Mouse (Mus musculus) kidney, adult 18-20 months (tissue): Measurements from ENCODE around the gene Nfyb.
A peak's percentile ranks its signal among the peaks of the same experiment; 100 is the strongest.

ENCODE experiments used
- DNase-seq: peaks from one replicate; pipeline ENCODE4 v3.0.0; 2021

Gene Nfyb

DNA sequence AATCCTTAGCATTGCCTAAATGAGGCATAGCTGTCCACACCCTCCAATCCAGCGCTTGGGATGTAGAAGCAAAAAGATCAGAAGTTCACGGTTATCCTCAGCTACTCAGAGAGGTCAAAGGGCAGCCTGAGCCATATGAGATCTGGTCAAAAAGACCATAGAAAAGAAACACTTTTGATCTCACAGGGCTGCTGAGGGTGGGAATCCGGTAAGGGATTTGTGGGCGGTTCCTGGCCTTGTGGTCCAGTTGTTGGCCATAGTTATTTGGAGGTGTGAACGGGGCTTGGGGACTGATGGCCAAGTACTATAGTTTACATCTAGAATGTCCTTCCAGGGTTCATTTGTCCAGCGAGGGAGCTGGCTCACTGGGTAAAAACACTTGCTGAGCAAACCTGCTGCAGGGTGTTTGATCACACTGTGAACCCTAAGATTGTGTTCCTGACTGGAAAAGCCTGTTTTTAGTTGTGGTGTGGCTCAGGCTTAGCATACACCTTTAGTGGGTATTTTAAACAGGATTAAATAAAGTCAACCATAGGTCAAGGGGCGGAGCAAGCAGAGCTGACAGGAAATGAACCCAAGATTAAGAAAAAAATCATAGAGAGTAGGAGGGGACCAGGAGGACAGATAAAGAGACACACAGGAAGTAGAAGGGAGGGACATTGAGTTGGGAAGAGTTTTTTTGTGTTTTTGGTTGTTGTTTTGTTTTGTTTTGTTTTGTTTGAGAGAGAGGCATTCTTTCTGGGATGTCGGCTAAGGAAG lies 15.0 kb upstream of the Nfyb start:
- no peak for DNase-seq

DNA sequence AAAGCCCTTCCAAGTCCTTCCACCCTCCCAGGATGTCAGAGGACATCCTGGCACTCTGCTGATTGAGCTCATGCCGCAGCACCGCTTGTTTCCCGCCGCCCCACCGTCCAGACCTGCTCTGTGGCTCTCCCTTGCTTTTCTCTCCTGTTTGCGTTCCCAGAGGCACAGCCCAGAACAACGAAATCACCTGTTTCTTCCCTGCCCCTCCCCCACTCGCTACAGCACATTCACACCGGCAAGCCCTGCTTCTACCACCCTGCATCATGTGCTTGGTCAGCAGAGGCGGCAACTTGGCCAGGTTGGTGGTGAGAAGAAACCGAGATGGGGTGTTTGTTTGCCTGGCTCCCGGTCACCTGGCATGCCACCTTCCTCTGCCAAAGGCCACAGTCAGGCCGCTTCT lies 13.9 kb upstream of the Nfyb start:
- peak; percentile 64 for DNase-seq

DNA sequence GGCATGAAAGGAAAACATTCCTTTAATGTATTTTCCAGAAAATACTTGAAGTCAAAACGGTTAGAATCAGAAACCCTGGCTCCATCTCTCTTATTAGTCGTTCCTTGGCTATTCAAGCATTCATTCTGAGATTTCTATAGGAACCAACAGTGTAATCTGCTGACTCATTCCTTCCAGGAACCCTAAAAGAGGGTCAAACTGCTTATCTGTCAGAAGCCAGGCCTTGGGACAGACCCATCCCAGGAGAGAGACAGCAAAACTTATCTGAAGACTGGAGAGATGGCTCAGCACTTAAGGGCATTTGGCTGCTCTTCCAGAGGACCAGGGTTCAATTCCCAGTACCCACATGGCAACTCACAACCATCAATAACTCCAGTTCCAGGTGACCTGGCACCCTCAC lies 13.1 kb upstream of the Nfyb start:
- DNase-seq = no peak

DNA sequence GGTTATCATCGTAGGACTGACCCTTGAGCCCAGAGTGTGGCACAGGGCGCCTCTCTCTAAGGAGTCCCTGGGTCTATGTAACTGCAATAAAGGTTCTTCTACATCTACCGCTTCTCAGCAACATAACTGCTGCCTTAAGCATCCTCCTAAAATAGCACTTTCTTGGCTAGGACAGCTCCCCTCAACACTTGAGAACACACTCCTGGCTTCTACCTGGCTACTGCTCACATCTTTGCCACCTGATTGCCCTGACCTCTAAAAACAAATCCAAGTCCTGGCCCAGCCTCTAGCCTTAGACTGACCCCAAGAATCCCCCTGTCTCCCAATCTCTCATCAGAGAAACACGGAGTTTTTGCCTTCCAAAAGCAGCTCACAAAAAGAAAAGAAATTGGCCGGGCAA lies 10.9 kb upstream of the Nfyb start:
- no peak for DNase-seq

DNA sequence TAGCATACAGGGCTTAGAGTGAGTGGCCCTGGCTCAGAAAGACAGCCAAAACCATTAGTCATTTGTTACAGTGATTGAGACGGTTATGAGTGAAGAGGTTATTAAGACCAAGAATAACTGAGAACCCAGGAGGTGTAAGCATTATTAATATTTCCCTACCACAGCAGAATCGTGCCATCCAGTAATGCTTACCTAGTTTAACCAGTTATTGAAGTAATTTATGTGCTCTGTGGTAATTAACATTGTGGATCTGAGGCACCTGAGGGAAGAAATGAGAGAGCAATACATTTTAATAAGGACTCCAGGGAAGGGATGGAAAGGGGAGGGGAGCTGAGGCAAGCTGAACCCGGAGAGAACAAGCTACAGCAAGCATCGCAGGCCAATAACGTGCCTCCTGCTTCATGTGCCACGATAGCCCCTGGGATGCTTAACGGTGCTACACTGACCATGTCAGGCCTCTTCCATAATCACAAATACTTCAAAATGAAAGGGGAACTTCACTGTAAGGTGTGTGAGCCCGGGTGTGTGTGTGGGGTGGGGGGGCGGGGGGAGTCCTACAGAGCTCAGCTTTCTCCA lies 7.7 kb upstream of the Nfyb start:
- DNase-seq = no peak

DNA sequence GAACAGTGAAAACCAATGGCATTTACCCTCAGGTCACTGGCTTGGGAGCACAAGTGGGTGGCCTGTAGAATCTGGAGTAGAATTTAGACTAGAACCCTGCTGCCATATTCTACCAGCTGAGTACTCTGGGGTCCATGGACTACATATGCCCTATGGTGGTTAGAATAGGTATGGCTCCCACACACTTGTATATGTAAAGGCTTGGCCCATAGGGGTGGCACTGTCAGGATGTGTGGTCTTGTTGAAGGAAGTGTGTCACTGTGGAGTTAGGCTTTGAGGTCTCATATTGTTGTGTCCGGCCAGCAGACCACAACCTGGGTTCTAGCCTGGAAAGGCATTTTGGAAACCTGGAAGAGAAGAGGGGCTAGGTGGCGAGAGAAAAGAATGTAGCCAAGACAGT lies 6.8 kb upstream of the Nfyb start:
- DNase-seq = no peak

DNA sequence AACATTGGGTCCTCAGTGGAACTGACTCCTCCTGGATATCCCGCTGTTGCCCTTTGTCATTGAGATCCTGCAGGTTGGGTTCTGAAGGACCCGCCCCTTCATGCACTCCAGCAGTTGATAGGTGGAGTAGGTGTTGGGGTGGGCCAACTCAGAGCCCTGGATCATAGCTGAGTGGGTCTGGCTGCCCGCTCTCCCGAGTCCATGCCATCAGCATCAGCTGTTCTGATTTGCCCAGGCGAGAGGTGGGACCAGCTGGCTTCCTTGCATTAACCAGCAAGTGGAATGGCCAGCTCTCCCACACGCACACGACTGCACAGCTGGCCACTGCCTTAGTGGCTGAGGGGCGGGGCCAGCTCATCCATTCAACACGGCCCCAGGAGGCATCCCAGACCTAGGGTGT lies 5.0 kb upstream of the Nfyb start:
- DNase-seq = no peak

DNA sequence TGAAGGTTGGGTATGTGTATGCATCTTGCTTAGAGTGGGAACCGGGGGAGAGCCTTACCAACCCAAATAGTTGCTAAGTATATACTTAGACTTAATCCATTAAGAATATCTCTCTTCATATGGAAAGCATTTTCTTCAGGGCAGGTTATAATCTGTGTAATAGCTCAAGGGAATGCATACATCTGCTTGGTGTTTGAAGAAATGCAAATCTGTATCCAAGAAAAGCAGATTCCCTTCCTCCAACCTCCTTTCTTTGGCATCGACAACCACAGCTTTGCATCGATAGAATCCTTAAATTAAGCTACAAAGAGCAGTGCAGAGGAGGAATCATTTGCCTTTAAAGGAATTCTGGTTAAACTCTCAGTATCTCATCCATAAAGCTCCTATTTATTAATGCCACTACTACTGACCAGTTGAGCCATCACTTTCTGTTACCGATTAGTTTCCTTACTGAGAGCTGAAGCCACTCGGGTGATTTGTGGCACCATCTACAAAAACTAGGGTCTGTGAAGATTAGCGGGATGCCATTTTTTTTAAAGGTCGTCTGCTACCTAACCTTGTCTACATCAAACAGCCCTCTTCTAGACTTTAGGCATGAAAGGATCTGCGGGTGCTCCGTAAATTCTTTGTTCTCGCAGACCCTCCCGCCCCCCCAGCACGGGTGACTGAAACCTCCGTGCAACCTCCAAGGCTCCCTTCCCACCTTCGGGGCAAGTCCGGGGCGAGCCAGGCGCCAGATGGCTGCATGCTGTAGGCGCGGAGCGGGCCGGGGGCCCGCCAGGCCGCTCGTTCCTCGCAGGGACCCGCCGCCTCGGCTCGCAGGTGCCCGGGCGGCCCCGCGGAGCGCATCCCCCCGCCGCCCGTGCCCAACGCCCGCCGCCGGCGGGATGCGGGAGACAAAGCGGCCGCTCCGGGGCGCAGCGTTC lies 925 bp downstream of the Nfyb start:
- peak; percentile 59 for DNase-seq

DNA sequence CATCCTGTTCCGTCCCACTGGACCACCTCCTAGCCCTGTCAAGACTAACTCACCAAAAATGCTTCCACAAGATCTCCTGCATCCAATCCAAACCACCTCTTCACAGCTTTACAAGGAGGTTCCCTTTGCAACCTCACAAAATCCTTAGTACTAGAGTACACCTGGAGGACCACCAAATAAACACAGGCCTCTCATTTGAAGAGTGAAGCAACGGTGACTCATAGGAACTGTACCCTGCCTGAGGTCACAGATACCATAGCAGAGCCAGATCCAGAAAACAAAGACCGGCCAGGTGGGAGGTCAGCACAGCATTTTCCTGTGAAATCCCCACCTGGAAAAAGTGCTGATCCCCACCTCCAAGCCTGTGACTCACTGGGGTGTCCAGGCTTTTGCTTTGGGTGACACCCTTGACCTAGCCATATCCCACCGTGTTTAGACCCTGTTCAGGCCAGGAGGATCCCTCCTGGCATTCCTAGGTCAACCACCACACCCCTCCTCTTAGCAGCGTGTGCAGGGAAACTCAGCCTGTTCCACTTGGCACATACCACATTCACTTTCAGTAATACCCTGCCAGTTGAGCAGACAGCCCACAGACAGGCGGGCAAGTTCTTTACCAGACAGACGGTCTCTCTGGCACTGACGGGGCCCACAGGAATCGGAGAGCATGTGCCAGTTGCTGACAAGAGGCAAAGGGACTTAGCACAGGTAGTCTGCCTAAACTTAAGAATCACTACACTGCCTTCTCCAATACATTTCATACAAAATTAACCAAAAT lies 2.7 kb downstream of the Nfyb start:
- no peak for DNase-seq

DNA sequence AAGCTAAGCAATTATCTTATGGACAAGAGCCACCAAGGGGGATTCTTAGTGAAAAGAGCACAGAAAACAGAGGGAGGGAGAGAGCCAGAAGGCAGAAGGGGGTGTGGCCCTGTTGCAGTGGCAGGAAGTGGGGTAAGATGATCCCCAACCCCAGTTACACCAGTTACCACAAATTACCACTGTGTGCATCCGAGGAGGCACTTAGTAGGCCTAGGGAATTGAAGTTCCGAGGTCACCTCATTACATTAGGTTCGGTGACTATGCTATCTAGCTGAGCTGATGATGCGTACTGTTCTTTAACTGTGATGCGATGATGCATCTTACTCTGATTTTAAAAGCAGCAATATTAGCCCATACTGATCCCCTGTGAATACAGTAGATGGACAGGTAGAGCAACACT lies 4.2 kb downstream of the Nfyb start:
- no peak for DNase-seq

DNA sequence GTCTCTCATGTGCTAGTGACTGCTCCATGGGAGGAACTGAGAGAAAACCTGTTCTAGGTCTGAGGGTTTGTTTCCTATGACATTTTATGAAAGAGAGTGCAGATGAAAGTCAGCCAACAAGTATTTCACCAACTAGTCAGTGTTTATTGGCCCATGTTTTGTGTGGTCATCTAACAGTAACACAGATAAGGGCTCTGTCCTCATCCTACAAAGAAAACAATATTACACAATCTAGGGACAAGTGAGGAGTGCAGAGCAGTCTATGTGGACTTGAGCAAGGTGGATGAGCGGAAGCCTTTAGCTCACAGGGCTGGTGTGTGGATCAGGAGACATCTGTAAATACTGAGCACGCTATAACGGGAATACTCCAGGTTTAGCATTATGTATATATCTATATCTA lies 5.1 kb downstream of the Nfyb start:
- no peak for DNase-seq

DNA sequence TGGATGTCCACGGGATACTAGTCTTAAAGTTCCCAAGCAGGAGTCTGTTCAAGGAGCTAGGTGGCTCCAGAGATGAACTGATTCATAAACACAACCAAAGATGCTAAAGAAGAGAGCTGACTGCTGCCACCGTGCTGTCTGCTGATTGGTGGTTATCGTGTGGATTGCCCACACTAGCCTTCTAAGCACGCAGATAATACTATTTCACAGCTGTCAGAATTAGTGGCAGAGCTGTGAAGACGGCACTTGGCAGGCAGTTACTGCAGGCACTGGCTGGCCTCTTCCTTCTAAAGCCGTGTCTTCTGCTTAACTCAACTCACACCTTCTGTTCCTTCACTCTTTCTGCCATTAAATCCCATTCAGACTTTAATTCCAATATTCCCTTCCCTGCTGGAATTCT lies 5.6 kb downstream of the Nfyb start:
- no peak for DNase-seq

DNA sequence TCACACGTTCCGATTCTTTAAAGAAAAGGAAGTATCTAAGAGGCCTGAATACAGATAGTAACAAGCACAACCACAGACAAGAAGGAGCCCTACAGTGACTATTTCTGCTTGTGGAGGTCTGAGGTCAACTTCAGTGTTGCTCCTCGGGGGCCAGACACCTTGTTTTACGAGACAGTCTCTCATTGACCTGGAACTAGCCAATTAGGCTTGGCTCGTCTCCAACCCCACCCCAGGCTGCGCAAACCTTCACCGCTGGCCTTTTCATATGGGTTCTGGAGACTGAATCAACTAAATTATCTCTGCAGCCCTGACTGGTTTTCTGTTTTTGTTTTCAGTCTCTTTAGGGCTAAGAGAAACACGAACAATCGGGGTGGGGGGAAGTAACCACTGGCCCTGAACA lies 6.6 kb downstream of the Nfyb start:
- peak; percentile 37 for DNase-seq

DNA sequence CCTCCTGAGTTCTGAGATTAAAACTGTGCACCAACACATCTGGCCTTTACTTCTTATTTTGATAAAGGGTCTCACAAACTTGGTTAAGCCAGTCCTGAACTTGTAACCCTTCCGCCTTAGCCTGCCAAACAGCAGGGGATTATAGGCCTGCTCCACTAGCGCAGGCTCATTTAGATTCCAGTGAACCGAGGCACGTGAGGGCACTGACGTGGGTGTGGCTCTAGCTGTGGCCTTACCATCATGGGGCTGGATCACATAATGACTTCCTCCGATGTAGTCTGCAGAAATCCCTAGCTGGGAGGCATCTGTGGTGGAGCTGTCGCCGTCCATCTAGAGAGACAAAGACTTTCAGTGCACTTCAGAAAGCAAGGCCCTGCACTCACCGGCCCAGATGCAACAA lies 7.5 kb downstream of the Nfyb start:
- DNase-seq = no peak

DNA sequence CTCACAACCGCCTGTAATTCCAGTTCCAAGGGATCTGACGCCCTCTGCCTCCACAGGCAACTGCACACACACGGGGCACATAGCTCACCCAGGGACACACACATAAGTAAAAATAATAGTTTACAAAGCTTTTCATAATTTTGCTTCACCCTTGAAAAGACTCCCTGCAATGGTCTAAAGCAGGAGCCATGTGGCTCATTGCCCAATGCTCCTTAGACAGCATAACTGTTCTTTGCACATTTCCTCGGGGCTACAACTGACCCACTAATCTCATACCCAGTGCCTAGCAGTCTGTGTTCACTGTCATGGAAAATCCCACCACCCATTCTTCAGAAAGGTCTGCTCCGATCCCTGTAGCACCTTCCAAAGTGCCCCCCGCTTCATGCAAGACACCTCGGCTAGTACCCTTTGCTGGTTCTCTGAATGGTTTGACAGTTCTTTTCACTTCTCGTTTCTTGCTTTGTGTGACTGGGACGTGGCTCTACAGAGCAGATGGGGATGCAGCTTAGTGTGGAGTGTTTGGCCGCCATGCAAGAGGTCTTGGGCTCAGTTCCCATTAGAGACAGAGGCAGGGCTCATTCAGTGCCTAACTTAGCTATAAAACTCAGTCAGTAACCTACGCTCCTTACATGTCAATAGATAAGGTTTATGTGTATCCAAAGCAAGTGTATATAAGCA lies 8.6 kb downstream of the Nfyb start:
- no peak for DNase-seq

DNA sequence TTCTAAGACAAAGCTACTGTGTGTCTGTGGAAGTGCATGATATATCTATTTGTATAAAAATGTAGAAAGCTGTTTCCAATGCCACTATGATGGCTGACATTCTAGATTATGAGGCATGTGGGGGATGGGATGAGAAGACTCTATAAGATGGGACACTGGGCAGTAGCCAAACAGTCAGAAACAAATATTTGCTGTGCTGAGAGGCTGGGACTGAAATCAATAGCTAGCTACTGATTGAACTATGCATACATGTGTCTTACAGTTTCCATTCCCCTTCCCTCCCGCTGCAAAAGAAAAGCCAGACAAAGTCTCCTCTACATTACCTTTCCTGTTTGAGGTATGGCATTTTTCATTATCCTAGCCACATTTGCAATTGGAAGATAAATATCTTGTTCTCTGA lies 9.3 kb downstream of the Nfyb start:
- no peak for DNase-seq

DNA sequence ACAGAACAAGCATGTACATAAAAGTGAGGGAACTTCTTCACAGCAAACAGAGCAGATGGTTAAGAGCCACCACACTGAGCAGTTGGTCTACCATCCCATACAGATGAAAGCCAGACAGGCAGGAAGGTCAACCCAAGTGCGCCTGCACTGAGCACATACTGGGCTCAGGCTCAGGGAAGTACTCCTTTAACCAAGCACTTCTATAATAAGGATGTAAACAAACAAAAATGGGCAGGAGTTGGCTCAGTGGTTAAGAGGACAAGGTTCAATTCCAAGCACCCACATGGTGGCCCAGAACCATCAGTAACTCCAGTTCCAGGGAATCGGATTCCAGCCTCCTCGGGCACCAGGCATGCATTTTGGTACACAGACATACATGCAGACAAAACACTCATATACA lies 11.0 kb downstream of the Nfyb start:
- peak; percentile 22 for DNase-seq

DNA sequence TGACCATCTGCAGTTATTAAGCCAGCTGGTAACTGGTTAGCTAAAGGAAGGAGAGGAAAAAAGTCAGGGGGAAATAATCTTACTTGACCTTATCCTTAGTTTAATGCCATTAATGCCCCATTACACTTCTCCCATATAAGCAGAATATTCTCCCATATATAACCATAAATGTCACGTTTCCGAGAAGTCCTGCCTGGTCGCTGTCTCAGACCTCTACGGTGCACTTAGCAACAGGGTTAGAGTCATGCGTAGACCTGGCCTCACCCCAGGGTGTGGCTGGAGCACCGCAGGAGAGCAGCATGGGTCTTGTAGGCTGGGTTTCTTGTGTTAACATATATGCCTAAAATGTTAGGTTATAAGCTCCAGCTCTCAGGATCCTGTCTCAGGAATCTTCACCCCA lies 13.2 kb downstream of the Nfyb start:
- no peak for DNase-seq

DNA sequence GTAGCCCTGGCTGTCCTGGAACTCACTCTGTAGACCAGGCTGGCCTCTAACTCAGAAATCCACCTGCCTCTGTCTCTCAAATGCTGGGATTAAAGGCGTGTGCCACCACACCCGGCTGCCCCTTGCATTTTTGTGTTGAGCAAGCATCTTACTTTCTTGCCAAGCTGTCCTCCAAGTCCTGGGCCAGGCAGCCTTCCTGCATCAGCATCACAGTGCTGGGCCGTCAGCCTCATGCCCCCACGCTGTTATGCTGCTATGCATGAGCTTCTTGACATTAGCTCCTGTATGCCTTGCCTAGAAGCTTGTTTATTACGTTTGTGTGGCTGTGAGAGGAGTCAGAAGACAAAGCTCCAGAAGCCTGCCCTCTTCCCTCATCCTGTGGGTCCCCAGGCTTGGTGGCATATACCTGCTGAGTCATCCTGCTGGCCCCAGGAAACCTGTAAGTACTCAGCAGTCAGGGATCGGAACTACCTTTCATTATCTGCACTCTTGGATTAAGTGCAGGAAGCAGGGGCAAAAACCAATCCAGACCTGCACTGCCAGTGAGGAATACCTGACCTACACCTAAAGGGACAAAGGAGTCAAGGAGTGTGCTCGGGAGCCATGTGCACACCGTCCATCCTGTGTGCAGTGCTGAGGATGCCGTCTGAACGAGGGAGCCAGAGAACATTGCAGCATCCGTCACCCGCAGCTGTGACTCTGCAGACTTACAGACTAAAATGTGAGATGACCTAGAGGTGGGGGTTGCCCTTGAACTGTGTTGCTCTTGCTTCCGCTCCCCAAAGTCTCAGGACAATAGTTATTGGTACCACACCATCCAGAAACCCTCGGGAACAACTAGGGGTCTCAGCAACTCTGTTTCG lies 16.7 kb downstream of the Nfyb start:
- DNase-seq = no peak

DNA sequence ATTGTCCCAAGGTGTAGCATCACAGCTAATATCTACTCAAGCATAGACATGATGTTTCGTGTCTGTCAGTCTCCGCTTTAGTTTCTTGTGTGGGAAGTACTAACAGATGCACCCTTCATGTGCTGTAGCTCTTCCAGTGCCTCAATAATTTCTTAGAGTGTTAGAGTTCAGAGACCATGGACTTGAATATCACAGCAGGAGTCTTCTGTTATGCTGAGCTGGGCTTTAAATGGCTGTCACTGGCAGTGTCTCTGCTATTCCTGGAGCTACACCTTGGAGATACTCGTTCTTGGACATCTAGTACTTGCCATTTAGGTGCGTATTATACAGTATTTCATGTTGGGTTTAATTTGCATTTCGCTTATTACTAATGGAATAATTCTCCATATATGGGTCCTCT lies 18.6 kb downstream of the Nfyb start:
- no peak for DNase-seq

DNA sequence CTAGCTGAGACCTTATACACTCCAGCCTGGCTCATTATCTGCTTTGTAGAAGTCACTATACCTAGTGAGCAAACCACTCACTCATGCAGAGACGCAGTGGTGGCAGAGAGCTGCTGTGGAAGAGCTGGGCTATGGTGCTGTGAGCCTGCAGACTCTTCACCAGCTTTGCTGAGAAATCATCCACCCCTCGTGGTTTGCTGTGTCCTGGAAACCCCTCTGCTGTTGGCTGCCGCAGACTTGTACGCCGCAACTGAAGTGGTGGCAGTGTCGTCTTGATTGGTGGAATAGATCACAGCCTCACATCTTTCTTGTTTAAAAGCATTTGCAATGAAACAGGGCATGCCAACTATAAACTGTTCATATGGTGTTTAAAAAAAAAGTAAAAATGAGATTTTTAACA lies 19.6 kb downstream of the Nfyb start:
- DNase-seq = no peak

DNA sequence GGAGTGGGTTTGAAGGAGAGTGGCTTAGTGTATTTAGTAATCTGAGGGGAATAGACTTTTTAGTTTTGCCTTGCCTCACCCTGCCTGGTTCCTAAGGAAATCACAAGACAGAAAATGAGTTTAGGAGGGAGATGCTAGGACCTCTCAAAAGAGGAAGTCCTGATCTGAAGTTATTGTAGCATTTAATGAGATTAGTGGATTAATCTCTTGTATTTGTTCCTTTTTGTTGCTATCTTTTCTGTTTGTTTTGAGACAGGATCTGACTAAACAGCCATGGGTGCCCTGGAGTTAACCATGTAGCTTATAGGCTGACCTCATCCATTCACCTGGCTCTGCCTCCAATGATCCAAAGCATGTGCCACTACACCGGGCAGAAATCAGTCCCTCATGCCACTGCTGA lies 21.4 kb downstream of the Nfyb start:
- no peak for DNase-seq
